Mouse (Mus musculus): ENCODE data around the gene Tmem221. TPM values are rescaled to one million over a fixed set of nuclear protein-coding genes. Genes with fewer than 3 reads are reported as not detected.

The Tmem221 gene
- polyA plus RNA-seq, 1 experiment: 1.3 TPM

DNA sequence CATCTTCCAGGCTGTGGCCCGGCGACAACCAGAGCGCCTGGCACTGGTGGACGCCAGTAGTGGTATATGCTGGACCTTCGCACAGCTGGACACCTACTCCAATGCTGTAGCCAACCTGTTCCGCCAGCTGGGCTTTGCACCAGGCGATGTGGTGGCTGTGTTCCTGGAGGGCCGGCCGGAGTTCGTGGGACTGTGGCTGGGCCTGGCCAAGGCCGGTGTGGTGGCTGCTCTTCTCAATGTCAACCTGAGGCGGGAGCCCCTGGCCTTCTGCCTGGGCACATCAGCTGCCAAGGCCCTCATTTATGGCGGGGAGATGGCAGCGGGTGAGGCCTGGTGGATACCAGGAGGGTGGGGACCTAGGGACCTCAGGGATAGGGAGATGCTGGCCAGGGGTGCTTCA is 20.8 kb upstream of the Tmem221 start:
- peaks cover 5% of the 10 kb centered on the region for H3K27me3 ChIP-seq (replicated peaks)
- TF ChIP-seq FLI1 (IDR thresholded peaks at IDR 0.05; ENCODE audit: low read length) (no peak), GATA1 (IDR thresholded peaks at IDR 0.05; ENCODE audit: borderline replicate concordance, low read length) (no peak)
- peaks cover 15% of the 10 kb centered on the region for H3K36me3 ChIP-seq (replicated peaks; ENCODE audit: low read length)
- peak overlapping the region; percentile 75 for H3K4me3 ChIP-seq (replicated peaks)
- H3K4me1 ChIP-seq: peaks cover 78% of the 10 kb centered on the region
- H3K9me3 ChIP-seq: no peaks in the 10 kb centered on the region

DNA sequence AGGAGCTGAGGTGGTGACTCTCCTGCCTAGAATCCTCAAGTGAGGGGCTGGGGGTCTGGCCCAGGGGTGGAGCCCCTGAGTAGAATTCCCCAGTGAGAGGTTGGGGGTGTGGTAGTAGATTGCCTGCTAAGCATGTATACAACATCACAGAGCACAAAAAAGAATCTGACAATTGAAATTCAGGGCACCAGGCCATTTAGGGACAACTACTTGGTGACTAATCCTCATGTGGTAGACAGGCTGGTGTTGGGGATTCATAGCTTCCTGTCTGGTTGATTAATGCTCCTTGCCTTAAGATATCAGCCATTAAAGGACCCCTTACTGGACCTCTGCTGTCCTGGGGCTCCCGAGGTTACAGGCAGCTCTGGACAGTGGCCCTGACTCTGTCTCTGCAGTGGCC is 20.3 kb upstream of the Tmem221 start:
- TF ChIP-seq GATA1 (IDR thresholded peaks at IDR 0.05; ENCODE audit: borderline replicate concordance, low read length) (no peak), FLI1 (IDR thresholded peaks at IDR 0.05; ENCODE audit: low read length) (no peak)
- H3K36me3 ChIP-seq (replicated peaks; ENCODE audit: low read length): peaks cover 12% of the 10 kb centered on the region
- H3K4me1 ChIP-seq: peaks cover 80% of the 10 kb centered on the region
- peaks cover 3% of the 10 kb centered on the region for H3K27me3 ChIP-seq (replicated peaks)
- peak overlapping the region; percentile 75 for H3K4me3 ChIP-seq (replicated peaks)
- no peaks in the 10 kb centered on the region for H3K9me3 ChIP-seq

DNA sequence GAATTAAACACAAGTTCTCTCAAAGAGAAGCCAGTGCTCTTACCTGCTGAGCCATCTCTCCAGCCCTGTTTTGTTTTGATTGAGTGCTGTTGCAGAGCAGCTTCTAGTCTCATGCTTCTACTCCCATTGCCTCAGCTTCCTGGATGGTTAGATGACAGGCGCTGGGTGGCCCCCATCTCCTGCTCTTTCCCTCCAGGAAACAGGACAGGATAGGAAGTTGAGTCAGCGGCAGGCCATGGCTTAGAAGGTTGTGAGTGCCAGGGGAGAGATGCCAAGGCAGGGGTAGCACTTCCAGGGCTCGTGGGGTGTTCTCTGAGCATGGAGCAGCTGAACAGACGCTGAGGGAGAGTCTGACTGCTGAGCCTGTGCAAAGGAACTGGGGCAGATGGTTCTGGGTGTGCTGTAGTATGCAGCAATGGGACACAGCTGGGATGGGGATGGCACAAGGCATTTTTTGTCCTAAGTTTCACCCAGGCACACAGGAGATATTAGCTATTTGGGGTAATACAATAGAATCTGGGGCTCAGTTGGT is 19.3 kb upstream of the Tmem221 start:
- Histone ChIP-seq H3K9me3 (no peaks in the 10 kb centered on the region), H3K4me1 (peaks cover 69% of the 10 kb centered on the region), H3K27me3 (replicated peaks) (no peaks in the 10 kb centered on the region), H3K4me3 (replicated peaks) (peak overlapping the region; percentile 83), H3K36me3 (replicated peaks; ENCODE audit: low read length) (peaks cover 10% of the 10 kb centered on the region)
- no peak for TF ChIP-seq FLI1 (IDR thresholded peaks at IDR 0.05; ENCODE audit: low read length)
- TF ChIP-seq GATA1 (IDR thresholded peaks at IDR 0.05; ENCODE audit: borderline replicate concordance, low read length): no peak

DNA sequence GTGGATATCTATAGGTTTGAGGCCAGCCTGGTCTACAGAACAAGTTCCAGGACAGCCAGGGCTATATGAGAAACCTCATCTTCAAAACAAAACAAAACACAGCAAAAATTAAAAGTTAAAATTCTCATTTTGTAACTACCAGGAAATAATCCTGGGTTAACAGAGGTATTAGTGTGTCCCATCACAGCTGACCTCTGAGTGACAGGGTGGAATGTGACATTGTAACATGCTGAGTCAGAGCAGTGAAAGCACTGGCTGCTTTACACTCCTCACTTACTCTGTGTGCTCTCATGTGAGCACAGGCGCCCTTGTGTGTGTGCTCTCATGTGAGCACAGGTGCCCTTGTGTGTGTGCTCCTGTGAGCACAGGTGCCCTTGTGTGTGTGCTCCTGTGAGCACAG is 16.3 kb upstream of the Tmem221 start:
- Histone ChIP-seq H3K36me3 (replicated peaks; ENCODE audit: low read length) (no peaks in the 10 kb centered on the region), H3K27me3 (replicated peaks) (peaks cover 16% of the 10 kb centered on the region)
- TF ChIP-seq FLI1 (IDR thresholded peaks at IDR 0.05; ENCODE audit: low read length) (no peak), GATA1 (IDR thresholded peaks at IDR 0.05; ENCODE audit: borderline replicate concordance, low read length) (no peak)

DNA sequence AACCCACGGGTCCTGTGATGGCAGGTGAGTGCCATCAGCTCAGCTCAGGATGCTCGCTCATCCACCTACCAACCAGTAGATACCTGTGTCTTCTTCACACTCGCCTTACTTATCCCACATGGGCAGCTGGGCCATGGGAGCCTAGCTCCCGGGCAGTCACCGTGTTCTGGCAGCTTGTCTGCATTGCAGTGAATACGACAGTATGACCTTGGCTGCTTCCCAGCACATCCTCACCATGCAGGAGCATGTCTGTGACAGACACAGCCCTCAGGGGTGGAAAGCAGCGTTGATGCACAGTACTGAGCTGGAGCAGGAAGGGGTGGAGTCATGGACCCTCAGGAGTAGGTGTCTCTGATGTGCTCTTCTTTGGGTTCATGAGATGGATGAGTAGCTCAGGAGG is 15.8 kb upstream of the Tmem221 start:
- Histone ChIP-seq H3K27me3 (replicated peaks) (peaks cover 22% of the 10 kb centered on the region), H3K4me1 (peaks cover 60% of the 10 kb centered on the region), H3K36me3 (replicated peaks; ENCODE audit: low read length) (no peaks in the 10 kb centered on the region), H3K9me3 (no peaks in the 10 kb centered on the region), H3K4me3 (replicated peaks) (no peak overlapping the region)
- no peak for TF ChIP-seq GATA1 (IDR thresholded peaks at IDR 0.05; ENCODE audit: borderline replicate concordance, low read length)
- no peak for TF ChIP-seq FLI1 (IDR thresholded peaks at IDR 0.05; ENCODE audit: low read length)

More for the DNA sequence above, 16.3 kb upstream of the Tmem221 start:
- peak overlapping the region; percentile 29 for H3K4me3 ChIP-seq (replicated peaks)
- H3K9me3 ChIP-seq: no peaks in the 10 kb centered on the region
- H3K4me1 ChIP-seq: peaks cover 60% of the 10 kb centered on the region

DNA sequence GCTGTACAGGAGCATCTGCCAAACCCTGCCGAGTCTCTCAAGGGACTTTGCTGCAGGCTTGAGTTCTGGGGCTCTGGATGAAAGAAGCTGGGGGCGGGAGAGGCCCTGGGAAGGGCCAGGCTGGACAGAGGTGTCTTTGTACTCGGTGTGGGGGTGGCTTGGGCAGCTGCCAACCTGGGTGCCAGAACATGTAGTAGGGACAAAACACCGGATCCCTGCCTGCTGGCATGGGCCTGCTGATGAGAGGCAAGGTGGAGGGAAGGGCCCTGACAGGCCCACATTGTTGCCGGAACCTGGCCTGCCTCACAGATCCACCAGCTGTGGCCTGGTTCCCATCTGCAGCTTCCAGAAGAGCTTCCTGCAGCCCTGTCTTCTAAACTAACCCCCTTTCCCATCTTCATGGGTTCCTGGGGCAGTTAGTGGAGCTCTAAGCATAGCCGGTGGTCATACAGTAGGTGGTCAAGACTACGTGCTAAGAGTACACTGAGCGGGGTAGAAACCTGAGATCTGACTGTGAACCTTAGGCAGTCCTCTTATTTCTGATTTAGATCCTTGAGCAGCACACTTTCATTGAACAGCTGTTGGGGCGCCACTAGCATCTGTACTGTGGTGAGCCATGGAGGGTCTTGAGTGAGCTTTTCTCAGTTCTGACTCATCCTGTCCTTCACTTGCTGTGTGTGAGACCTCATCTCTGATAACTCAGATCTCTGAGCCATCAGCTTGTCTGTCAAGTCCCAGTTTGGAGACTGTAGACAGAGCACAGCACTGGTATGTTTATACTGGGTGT is 14.4 kb upstream of the Tmem221 start:
- Histone ChIP-seq H3K9me3 (no peaks in the 10 kb centered on the region), H3K4me3 (replicated peaks) (no peak overlapping the region), H3K4me1 (peaks cover 60% of the 10 kb centered on the region), H3K36me3 (replicated peaks; ENCODE audit: low read length) (no peaks in the 10 kb centered on the region), H3K27me3 (replicated peaks) (peaks cover 33% of the 10 kb centered on the region)
- TF ChIP-seq GATA1 (IDR thresholded peaks at IDR 0.05; ENCODE audit: borderline replicate concordance, low read length) (no peak), FLI1 (IDR thresholded peaks at IDR 0.05; ENCODE audit: low read length) (no peak)

DNA sequence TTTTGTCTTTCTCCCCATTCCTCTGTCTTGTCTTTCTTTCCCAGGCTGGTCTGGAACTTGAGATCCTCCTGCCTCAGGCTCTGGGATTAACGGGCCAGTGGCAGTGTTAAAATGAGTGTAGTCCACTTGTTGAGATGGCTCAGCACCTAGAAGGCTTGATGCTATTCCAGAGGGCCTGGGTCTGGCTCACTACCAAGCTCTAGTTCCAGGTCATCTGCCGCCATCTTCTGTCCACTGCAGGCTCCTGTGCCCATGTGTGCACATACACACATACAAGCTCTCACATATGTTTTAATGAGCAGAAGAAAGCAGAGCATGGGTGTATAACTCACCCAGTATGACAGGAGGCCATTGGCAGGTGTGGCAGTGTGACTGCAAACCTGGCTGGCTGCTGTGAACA is 13.4 kb upstream of the Tmem221 start:
- Histone ChIP-seq H3K4me3 (replicated peaks) (no peak overlapping the region), H3K4me1 (peaks cover 56% of the 10 kb centered on the region), H3K36me3 (replicated peaks; ENCODE audit: low read length) (no peaks in the 10 kb centered on the region), H3K27me3 (replicated peaks) (peaks cover 39% of the 10 kb centered on the region), H3K9me3 (no peaks in the 10 kb centered on the region)
- TF ChIP-seq GATA1 (IDR thresholded peaks at IDR 0.05; ENCODE audit: borderline replicate concordance, low read length) (no peak), FLI1 (IDR thresholded peaks at IDR 0.05; ENCODE audit: low read length) (no peak)

DNA sequence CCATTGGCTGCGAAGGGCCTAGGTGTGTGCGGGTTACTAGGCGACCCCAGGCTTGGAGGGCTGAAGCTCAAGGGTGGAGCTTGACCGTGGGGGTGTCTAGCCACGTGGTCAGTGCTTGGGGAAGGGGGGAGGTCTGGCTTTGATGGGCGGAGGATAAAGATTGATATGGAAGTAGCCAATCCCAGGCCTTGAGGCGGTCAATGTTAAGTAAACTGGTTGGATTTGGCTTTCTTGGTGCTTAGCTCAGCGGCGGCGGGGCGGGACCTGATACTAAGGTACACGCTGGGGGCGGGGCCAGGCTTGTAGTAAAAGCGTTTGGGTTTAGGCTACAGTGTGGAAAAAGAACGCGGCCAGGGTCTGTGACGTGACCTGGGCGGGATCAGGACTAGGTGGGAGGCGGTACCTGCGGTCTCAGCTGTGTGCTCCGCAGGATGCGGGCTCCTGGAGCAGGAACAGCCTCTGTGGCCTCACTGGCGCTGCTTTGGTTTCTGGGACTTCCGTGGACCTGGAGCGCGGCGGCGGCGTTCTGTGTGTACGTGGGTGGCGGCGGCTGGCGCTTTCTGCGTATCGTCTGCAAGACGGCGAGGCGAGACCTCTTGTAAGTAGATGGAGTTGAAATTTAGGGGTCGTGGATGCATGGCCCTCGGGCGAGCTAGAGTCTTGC is 11.8 kb upstream of the Tmem221 start:
- no peak for TF ChIP-seq FLI1 (IDR thresholded peaks at IDR 0.05; ENCODE audit: low read length)
- TF ChIP-seq GATA1 (IDR thresholded peaks at IDR 0.05; ENCODE audit: borderline replicate concordance, low read length): no peak
- Histone ChIP-seq H3K4me1 (peaks cover 58% of the 10 kb centered on the region), H3K36me3 (replicated peaks; ENCODE audit: low read length) (no peaks in the 10 kb centered on the region), H3K9me3 (no peaks in the 10 kb centered on the region), H3K4me3 (replicated peaks) (peak overlapping the region; percentile 93), H3K27me3 (replicated peaks) (peaks cover 51% of the 10 kb centered on the region)

DNA sequence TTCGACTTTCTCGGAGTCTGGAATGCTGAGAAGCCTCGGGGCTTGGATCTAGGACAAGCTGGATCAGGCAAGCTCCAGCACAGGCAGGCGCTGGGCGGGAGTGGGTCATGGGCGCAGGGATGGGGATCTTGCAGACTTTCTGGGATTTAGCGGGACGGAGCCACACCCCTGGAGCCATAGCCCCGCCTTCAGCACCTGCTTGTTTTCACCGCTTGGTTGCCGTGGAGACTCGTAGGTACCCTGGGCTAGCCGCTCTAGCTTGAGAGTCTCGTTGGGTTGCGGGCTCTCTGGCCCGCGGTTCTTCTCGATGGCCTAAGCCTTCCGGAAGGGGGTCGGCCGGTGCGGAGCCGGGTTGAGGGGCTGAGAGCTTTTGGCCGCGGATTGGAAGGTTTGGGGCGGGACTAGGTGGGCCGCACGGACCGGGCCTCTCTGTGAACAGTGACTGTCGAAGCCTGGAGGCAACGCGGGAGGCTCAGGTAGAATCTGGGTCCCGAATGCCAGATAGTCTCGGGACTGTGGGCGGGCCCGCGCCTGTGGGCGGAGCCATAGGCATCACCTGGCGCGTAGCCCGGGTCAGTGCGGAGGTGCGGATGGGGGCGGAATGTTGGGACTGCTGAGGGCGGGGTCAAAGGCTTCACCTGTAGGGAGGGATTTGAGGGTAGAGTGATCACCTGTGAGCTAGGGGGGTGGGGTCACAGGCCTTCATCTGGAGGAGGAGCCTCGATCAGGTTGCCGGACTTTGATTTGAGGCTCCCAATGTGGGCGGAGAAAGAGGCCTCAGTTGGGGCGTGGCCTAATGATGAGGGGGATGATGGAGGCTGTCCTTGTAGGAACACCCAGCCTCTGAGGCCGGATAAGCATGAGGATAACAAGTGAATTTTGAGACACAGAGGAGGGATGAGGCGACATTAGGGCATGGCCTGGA is 11.0 kb upstream of the Tmem221 start:
- Histone ChIP-seq H3K27me3 (replicated peaks) (peaks cover 55% of the 10 kb centered on the region), H3K36me3 (replicated peaks; ENCODE audit: low read length) (no peaks in the 10 kb centered on the region)
- no peak for TF ChIP-seq FLI1 (IDR thresholded peaks at IDR 0.05; ENCODE audit: low read length)
- no peak for TF ChIP-seq GATA1 (IDR thresholded peaks at IDR 0.05; ENCODE audit: borderline replicate concordance, low read length)

More for the DNA sequence above, 11.0 kb upstream of the Tmem221 start:
- peaks cover 50% of the 10 kb centered on the region for H3K4me1 ChIP-seq
- H3K4me3 ChIP-seq (replicated peaks): peak overlapping the region; percentile 93
- peaks cover 3% of the 10 kb centered on the region; the same call in 1 of the 2 replicates for H3K9me3 ChIP-seq
